Mouse (Mus musculus) neural tube, embryonic 13.5 days (tissue): ENCODE measurements around the gene Nfatc2. TPM values are rescaled to one million over a fixed set of nuclear protein-coding genes. Genes with fewer than 3 reads are reported as not detected.

Source experiments
- ATAC-seq: fragments of 200-750 bp; cut with Nextera tagmentation; 2 replicates; pipeline ENCODE4 v1.8.0; 2017; ENCODE audit warnings: low read depth, mild to moderate bottlenecking, moderate TSS enrichment, moderate library complexity
- H3K27ac ChIP-seq: fragments of 300-500 bp; sonication (generic); replicated peaks from 2 replicates; pipeline ENCODE4 v1.5.1; 2015; ENCODE audit warnings: moderate library complexity, mild to moderate bottlenecking, inconsistent platforms
- H3K27me3 ChIP-seq: fragments of 300-500 bp; sonication (generic); 2 replicates; pipeline ENCODE4 v1.6.1; 2015; ENCODE audit warnings: mild to moderate bottlenecking, inconsistent platforms
- H3K36me3 ChIP-seq: fragments of 300-500 bp; sonication (generic); 2 replicates; pipeline ENCODE4 v1.6.1; 2015; ENCODE audit warnings: mild to moderate bottlenecking, inconsistent platforms
- H3K4me1 ChIP-seq: fragments of 300-500 bp; sonication (generic); replicated peaks from 2 replicates; pipeline ENCODE4 v1.6.1; 2015; ENCODE audit warnings: inconsistent platforms
- H3K4me2 ChIP-seq: fragments of 300-500 bp; sonication (generic); 2 replicates; pipeline ENCODE4 v1.6.1; 2015; ENCODE audit warnings: inconsistent platforms, mild to moderate bottlenecking, moderate library complexity
- H3K4me3 ChIP-seq: fragments of 300-500 bp; sonication (generic); 2 replicates; pipeline ENCODE4 v1.5.1; 2015; ENCODE audit warnings: mild to moderate bottlenecking, inconsistent platforms
- H3K9ac ChIP-seq: fragments of 300-500 bp; sonication (generic); 2 replicates; pipeline ENCODE4 v1.6.1; 2015; ENCODE audit warnings: moderate library complexity, mild to moderate bottlenecking, inconsistent platforms
- H3K9me3 ChIP-seq: fragments of 300-500 bp; sonication (generic); 2 replicates; pipeline ENCODE4 v1.6.1; 2016; ENCODE audit warnings: inconsistent platforms
- WGBS: fragments of 180-500 bp; shearing (Covaris S2); methylation state at CpG from one replicate; pipeline ENCODE4 v1.1.7; 2015; 5-methylcytosine and 5-hydroxymethylcytosine counted together
- polyA plus RNA-seq: library from polyadenylated mRNA; unstranded; fragments of >200 nt; fragmentation: Nextera tagmentation; extraction: Ambion mirVana; gene quantifications from 2 replicates; pipeline ENCODE4 v1.2.1, GENCODE M21; 2015

Nfatc2 gene
- polyA plus RNA-seq, 1 experiment from 2014 or later, result 1.7 TPM

DNA sequence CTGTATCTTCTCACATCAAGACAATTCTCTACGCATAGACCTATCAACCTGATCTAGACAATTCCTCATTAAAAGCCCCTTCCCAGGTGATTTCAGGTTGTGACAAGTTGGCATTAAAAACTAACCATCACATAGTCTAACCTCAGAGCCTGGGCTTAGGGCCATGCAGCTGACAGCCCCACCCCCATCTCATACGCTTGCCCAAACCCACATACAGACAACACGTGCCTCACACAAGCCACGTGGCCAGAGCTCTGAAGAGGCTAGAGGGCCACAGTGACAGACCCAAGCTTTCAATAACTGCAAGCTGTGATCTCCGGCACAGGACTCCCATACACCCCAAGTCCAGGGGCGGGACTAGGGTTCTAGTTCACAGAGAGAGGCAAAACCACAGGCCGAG is 80.7 kb downstream of the Nfatc2 start:
- no peak for ATAC-seq
- H3K27ac ChIP-seq, result no peak overlapping the region
- H3K9me3 ChIP-seq, result no peaks in the 10 kb centered on the region
- peaks cover 6% of the 10 kb centered on the region for H3K27me3 ChIP-seq
- WGBS, result 91% methylated on average over 7 of the region's 7 CpGs
- no peak overlapping the region for H3K9ac ChIP-seq
- peaks cover 14% of the 10 kb centered on the region for H3K4me1 ChIP-seq
- H3K4me3 ChIP-seq, result no peak overlapping the region
- no peaks in the 10 kb centered on the region for H3K36me3 ChIP-seq
- no peak overlapping the region for H3K4me2 ChIP-seq

DNA sequence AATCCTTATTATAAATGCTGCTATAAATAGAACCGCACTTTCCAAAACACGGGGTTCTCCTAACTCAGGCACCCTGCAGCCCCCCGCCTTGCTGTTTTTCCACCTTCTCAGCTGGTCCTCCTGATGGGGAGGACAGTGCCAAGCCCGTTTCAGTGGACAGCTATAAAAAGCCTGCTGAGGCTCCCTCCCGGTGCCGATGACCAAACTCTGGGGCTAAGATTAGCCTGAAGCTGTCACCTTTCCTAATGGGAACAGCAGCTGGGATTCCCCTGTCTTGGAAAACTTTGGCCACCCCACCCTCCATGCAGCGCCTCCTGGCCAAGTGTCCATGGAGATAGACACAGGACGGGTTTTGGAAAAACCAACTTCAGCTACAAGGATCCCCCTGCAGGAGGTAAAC is 81.9 kb downstream of the Nfatc2 start:
- 78% methylated on average over 8 of the region's 8 CpGs for WGBS
- H3K4me2 ChIP-seq, result no peak overlapping the region
- no peak overlapping the region for H3K27ac ChIP-seq
- no peaks in the 10 kb centered on the region for H3K36me3 ChIP-seq
- H3K4me1 ChIP-seq, result peaks cover 2% of the 10 kb centered on the region; the same call in 1 of the 2 replicates
- no peaks in the 10 kb centered on the region; the same call in 1 of the 2 replicates for H3K27me3 ChIP-seq
- no peaks in the 10 kb centered on the region for H3K9me3 ChIP-seq
- no peak overlapping the region for H3K4me3 ChIP-seq
- no peak overlapping the region for H3K9ac ChIP-seq
- ATAC-seq, result no peak

DNA sequence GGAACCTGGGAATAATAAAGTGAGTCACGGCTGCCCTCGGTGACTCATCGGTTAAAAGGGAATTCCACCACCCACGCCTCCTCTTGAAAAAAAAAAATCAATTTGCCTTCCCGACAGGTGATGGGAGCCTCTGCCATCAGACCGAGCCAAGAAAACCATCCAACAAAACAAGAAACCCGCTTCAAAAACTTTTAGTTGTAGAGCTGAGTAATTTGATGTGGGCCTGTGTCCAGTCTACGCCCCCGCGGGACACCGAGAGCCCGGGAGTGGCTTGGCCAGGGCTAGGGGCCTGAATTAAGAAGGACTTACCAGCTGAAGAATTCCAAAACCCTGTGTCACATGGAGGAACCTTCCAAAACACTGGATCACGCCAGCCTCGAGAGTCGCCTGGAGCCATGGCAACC is 83.2 kb downstream of the Nfatc2 start:
- Histone ChIP-seq H3K36me3 (no peaks in the 10 kb centered on the region), H3K4me1 (no peaks in the 10 kb centered on the region), H3K4me3 (no peak overlapping the region), H3K27me3 (no peaks in the 10 kb centered on the region; the same call in 1 of the 2 replicates), H3K9me3 (no peaks in the 10 kb centered on the region), H3K9ac (no peak overlapping the region), H3K27ac (no peak overlapping the region), H3K4me2 (no peak overlapping the region)
- no peak for ATAC-seq
- WGBS, result 86% methylated on average over 15 of the region's 15 CpGs

DNA sequence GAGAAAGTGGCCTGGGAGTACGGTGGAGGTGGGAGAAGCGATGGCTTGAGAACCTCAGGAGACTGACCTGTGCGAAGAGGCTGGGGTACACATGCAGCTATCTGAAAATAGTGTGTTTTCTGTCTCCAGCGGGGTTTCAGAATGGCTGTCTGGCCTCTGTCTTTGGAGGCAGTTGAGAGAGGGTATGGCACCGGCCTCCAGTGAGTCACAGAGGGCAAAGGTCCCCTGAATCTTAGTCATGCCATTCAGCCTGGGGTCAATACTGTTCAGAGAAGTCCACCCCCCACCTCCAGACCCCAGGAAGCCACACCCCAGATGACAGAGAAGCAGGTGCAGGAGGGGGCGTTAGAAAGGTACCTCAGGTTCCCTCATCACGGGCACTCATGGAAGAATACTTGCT is 83.7 kb downstream of the Nfatc2 start:
- H3K4me1 ChIP-seq, result no peaks in the 10 kb centered on the region
- no peaks in the 10 kb centered on the region for H3K36me3 ChIP-seq
- no peaks in the 10 kb centered on the region for H3K9me3 ChIP-seq
- H3K4me3 ChIP-seq, result no peak overlapping the region
- no peak overlapping the region for H3K4me2 ChIP-seq
- WGBS, result 87% methylated on average over 7 of the region's 7 CpGs
- no peak overlapping the region for H3K27ac ChIP-seq
- no peak for ATAC-seq
- H3K27me3 ChIP-seq, result no peaks in the 10 kb centered on the region; the same call in 1 of the 2 replicates
- H3K9ac ChIP-seq, result no peak overlapping the region

DNA sequence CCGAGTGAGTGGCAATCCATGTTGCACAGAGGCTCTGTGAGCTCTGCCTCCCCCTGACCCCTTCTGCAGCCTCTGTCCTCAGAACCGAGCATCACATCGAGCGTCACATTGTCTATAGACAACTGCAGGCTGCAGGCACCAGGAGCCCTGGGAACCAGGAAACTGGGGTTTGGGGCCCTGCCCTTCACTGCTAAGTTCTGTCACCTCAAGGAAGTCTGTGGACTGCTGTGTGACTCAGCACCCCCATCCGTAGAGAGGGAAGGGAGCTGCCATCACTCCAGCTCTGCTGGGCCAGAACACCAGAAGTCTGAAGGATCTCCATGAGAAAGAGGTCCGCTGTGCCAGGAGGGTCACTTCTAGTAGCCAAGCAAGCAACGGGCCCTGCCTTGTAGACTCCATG is 84.7 kb downstream of the Nfatc2 start:
- H3K4me3 ChIP-seq, result no peak overlapping the region
- H3K9ac ChIP-seq, result no peak overlapping the region
- no peaks in the 10 kb centered on the region for H3K4me1 ChIP-seq
- 91% methylated on average over 7 of the region's 7 CpGs for WGBS
- no peak overlapping the region for H3K27ac ChIP-seq
- no peak overlapping the region for H3K4me2 ChIP-seq
- no peaks in the 10 kb centered on the region for H3K36me3 ChIP-seq
- no peak for ATAC-seq
- no peaks in the 10 kb centered on the region; the same call in 1 of the 2 replicates for H3K27me3 ChIP-seq
- no peaks in the 10 kb centered on the region for H3K9me3 ChIP-seq

DNA sequence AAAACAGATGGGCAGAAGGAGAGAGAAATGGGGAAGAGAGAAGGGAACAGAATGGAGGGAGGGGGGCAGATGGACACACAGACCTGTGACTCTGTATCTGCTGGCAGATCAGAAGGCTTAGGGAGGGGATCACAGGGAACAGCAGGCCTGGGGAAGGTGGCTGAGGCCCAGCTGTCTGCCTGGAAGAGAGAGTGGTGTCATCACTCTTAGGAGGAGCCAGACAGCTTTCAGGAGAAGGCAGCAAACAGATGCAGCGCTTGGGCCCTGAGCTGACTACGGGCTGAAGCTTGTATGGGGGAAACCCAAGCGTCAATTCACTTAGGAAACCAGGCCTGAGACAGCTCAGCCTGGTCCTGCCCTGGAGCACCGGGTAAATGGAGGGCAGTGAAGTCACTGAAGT is 86.0 kb downstream of the Nfatc2 start:
- 81% methylated on average over 4 of the region's 4 CpGs for WGBS
- H3K36me3 ChIP-seq, result no peaks in the 10 kb centered on the region
- no peaks in the 10 kb centered on the region; the same call in 1 of the 2 replicates for H3K27me3 ChIP-seq
- H3K9me3 ChIP-seq, result no peaks in the 10 kb centered on the region
- H3K4me3 ChIP-seq, result no peak overlapping the region
- H3K4me2 ChIP-seq, result no peak overlapping the region
- H3K27ac ChIP-seq, result no peak overlapping the region
- no peak overlapping the region for H3K9ac ChIP-seq
- ATAC-seq, result no peak
- H3K4me1 ChIP-seq, result no peaks in the 10 kb centered on the region

DNA sequence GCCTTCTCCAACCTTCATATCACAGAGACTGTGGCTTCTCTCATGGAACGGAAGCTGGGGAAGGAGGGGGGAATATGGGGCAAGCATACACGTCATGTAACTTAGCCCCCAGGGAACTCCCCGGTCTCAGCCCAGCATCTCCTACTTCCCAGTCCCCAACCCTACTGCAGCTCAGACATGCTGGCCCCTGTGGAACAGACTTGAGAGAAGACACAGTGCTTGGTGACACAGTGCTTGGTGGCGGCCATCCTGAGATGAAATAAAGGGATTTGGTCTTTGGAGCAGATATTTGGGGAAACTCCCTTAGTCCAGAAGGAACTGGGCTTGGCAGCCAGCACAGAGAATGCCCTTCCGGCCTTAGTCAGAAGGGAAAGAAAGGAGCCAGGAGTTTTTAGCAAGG is 87.3 kb downstream of the Nfatc2 start:
- no peaks in the 10 kb centered on the region for H3K9me3 ChIP-seq
- no peak overlapping the region for H3K4me3 ChIP-seq
- H3K4me2 ChIP-seq, result no peak overlapping the region
- H3K4me1 ChIP-seq, result no peaks in the 10 kb centered on the region
- H3K27ac ChIP-seq, result no peak overlapping the region
- H3K36me3 ChIP-seq, result no peaks in the 10 kb centered on the region
- no peak overlapping the region for H3K9ac ChIP-seq
- WGBS, result 80% methylated on average over 5 of the region's 5 CpGs
- no peak for ATAC-seq
- no peaks in the 10 kb centered on the region for H3K27me3 ChIP-seq

DNA sequence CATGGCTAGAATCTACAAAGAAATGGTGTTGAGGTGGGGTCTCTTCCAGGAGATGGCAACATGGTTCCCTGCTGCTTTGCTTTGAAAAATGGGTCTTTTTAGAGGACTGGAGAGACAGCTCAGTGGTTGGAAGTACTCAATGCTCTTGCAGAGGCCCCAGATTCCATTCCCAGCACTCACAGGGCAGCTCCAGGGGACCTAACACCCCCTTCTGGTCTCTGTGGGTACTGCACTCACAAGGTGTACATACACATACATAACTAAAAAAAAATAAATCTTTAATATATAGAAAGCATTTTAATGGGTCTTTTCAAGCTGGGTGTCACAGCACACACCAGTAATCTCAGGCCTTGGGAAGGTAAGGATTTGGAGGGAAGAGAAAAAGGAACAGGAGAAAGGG is 89.9 kb downstream of the Nfatc2 start:
- Histone ChIP-seq H3K27ac (no peak overlapping the region), H3K4me3 (no peak overlapping the region), H3K36me3 (no peaks in the 10 kb centered on the region), H3K4me2 (no peak overlapping the region), H3K9me3 (no peaks in the 10 kb centered on the region), H3K4me1 (no peaks in the 10 kb centered on the region), H3K9ac (no peak overlapping the region), H3K27me3 (no peaks in the 10 kb centered on the region)
- no peak for ATAC-seq

DNA sequence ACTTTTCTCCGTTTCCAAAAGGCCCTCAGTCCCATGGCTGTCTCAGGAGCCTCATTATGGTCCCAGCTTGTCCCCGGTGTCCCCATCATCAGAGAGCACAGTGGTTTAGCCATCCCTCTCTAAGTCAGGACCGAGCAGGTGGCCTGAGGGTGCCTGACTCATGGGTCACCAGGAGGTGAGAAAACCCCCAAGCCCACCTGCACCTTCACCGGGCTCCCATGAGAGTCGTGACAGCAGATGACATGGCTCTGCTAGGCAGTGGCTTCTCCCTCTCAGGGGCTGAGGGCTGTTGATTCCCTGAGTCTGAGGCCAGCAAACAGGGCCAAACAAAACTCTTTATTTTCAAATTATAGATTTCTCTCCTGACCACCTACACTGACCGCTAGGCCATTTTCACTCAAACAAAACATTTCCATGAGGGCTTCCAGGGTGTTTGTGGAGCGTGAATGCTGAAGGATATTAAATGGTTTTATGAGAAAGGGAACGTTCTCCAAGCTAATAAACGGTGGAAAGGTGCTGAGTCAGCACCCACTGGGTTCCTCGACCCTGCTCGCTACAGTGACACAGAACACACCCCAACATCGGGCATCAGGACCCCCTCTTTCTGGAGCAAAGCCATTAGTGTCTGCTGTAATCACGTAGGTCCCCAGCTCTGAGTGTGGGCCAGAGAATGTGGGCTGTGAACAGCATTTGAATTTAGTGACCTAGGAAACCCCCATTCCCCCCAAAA is 92.8 kb downstream of the Nfatc2 start:
- H3K4me2 ChIP-seq, result no peak overlapping the region
- H3K4me1 ChIP-seq, result 0 out of 2 replicates have a peak, but pooled peaks cover 4% of the 10 kb centered on the region
- no peak for ATAC-seq
- no peak overlapping the region for H3K9ac ChIP-seq
- no peaks in the 10 kb centered on the region for H3K36me3 ChIP-seq
- no peaks in the 10 kb centered on the region for H3K9me3 ChIP-seq
- H3K4me3 ChIP-seq, result no peak overlapping the region
- H3K27ac ChIP-seq, result no peak overlapping the region
- no peaks in the 10 kb centered on the region for H3K27me3 ChIP-seq
- WGBS, result 76% methylated on average over 13 of the region's 13 CpGs

DNA sequence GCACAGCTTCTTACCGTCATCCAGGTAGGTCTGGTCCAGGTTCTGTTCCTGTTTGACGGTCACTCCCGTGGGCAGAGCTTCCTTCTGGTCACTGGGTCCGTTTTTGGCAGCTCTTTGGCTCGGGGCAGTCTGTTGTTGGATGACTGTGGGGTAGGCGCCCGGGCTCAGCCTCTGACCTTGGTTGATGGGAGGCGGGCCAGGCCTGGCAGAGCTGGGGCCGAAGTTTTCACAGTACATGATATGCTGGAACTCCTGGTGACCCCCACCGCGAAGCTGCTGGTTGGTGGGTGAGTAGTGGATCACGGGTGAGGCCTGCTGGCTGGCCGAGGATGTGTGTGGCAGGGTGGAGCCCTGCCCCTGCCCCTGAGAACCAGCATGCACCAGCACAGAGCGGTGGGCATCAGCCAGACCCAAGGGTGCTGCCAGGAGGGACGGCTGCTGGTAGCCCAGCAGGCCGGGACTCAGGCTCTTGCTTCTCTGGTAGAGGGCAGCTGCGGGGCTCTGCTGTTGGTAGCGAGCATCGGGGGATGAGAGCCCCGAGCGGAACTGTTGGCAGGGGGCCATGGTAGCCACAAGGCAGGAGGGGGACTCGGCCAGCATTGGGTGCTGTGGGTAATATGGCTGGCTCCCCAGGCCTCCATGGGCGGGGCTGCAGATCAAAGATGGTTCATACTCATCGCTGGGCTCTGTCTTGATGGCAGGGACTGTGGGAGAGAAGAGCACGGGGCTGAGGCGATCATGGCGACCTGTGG is 96.8 kb downstream of the Nfatc2 start:
- no peak overlapping the region for H3K27ac ChIP-seq
- H3K4me3 ChIP-seq, result no peak overlapping the region
- ATAC-seq, result no peak

DNA sequence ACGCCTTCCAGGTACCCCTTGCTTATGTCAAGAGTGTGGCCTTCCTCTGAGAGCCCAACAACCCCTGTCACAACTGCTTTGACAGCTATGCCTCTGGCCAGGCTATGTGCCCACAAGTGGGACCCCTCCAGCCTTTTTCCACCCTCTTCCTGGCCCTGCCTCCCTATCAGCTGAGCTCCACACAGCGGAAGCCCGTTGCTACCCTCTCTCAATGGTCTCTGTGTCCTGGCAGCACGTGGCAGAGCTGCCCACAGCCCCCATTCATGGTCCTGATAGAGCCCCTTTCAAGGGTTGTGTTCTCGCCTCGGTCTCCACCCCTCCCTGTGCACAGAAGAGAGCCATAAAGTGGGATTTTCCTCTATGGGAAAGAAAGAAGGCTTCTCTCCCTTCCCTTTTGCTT is 97.7 kb downstream of the Nfatc2 start:
- no peaks in the 10 kb centered on the region for H3K36me3 ChIP-seq
- ATAC-seq, result no peak
- H3K27ac ChIP-seq, result no peak overlapping the region
- no peak overlapping the region for H3K4me2 ChIP-seq
- 52% methylated on average over 6 of the region's 6 CpGs for WGBS
- no peak overlapping the region for H3K4me3 ChIP-seq
- no peaks in the 10 kb centered on the region for H3K9me3 ChIP-seq
- H3K4me1 ChIP-seq, result 0 out of 2 replicates have a peak, but pooled peaks cover 5% of the 10 kb centered on the region
- no peak overlapping the region for H3K9ac ChIP-seq
- H3K27me3 ChIP-seq, result peaks cover 8% of the 10 kb centered on the region; the same call in 1 of the 2 replicates

More for the DNA sequence above, 96.8 kb downstream of the Nfatc2 start:
- Histone ChIP-seq H3K4me2 (no peak overlapping the region), H3K27me3 (peaks cover 8% of the 10 kb centered on the region; the same call in 1 of the 2 replicates), H3K9ac (no peak overlapping the region), H3K9me3 (no peaks in the 10 kb centered on the region), H3K36me3 (no peaks in the 10 kb centered on the region), H3K4me1 (0 out of 2 replicates have a peak, but pooled peaks cover 5% of the 10 kb centered on the region)
- 83% methylated on average over 27 of the region's 27 CpGs for WGBS

DNA sequence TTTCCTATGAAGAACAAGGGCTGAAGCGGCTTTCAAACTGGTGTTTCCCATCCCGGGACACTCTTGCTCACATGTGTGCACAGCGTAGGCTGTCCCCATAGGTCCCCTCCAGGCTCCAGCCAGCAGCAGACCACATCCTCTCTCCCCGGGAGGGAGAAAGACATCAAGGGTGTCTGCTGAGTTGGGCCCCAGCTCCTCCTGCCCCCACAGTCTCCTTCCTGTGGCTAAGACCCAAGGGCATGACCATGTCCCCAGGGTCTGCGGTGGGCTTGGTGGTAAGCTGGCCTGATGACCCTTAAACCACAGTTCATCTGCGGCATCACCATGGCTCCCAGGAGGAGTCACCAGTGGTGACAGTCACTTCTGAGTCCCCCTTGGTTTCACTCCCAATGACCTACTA is 100.7 kb downstream of the Nfatc2 start:
- no peaks in the 10 kb centered on the region for H3K36me3 ChIP-seq
- peaks cover 8% of the 10 kb centered on the region; the same call in 1 of the 2 replicates for H3K27me3 ChIP-seq
- ATAC-seq, result no peak
- H3K4me3 ChIP-seq, result no peak overlapping the region
- H3K9me3 ChIP-seq, result no peaks in the 10 kb centered on the region
- H3K27ac ChIP-seq, result no peak overlapping the region
- H3K9ac ChIP-seq, result no peak overlapping the region
- 0 out of 2 replicates have a peak, but pooled peaks cover 5% of the 10 kb centered on the region for H3K4me1 ChIP-seq
- no peak overlapping the region for H3K4me2 ChIP-seq
- 88% methylated on average over 6 of the region's 6 CpGs for WGBS
